Mouse (Mus musculus) lung, postnatal 4 days (tissue): ENCODE measurements around the gene Afap1.
A peak's percentile ranks its signal among the peaks of the same experiment; 100 is the strongest.

Source experiments
- DNase-seq, 2 experiments: peaks; one replicate each; pipeline ENCODE4 v3.0.0; 2021

Afap1 gene

GRCm38 (mm10) chr5:35938249-35939223 lies 45.4 kb downstream of the Afap1 start:
- DNase-seq: no peak

- DNase-seq: peak in 1 of 2 experiments; percentile 47
These were observed 46.8 kb downstream of the Afap1 start for GRCm38 (mm10) chr5:35939958-35940357.

GRCm38 (mm10) chr5:35943541-35943940 lies 50.4 kb downstream of the Afap1 start:
- DNase-seq: peak; percentile 55 to 74

- peak in 1 of 2 experiments; percentile 39 for DNase-seq
These were observed 53.7 kb downstream of the Afap1 start for GRCm38 (mm10) chr5:35946841-35947240.

GRCm38 (mm10) chr5:35947427-35947826 lies 54.3 kb downstream of the Afap1 start:
- DNase-seq: no peak

- peak; percentile 42 to 80 for DNase-seq
These were observed 55.3 kb downstream of the Afap1 start for GRCm38 (mm10) chr5:35948225-35948975.

- no peak for DNase-seq
These were observed 55.9 kb downstream of the Afap1 start for GRCm38 (mm10) chr5:35949061-35949460.

- no peak for DNase-seq
These were observed 57.4 kb downstream of the Afap1 start for GRCm38 (mm10) chr5:35950504-35950903.

GRCm38 (mm10) chr5:35954055-35954718 lies 61.1 kb downstream of the Afap1 start:
- no peak for DNase-seq

- no peak for DNase-seq
These were observed 63.1 kb downstream of the Afap1 start for GRCm38 (mm10) chr5:35956268-35956667.

GRCm38 (mm10) chr5:35958681-35959080 lies 65.6 kb downstream of the Afap1 start:
- no peak for DNase-seq

GRCm38 (mm10) chr5:35960168-35960567 lies 67.0 kb downstream of the Afap1 start:
- no peak for DNase-seq

- no peak for DNase-seq
These were observed 68.2 kb downstream of the Afap1 start for GRCm38 (mm10) chr5:35961271-35961670.

- no peak for DNase-seq
These were observed 70.5 kb downstream of the Afap1 start for GRCm38 (mm10) chr5:35963635-35964034.

- DNase-seq: no peak
These were observed 71.9 kb downstream of the Afap1 start for GRCm38 (mm10) chr5:35965036-35965435.

GRCm38 (mm10) chr5:35969857-35970256 lies 76.7 kb downstream of the Afap1 start:
- no peak for DNase-seq

- DNase-seq: peak; percentile 58 to 86
These were observed 77.4 kb downstream of the Afap1 start for GRCm38 (mm10) chr5:35970380-35971105.

- peak; percentile 72 to 74 for DNase-seq
These were observed 78.9 kb downstream of the Afap1 start for GRCm38 (mm10) chr5:35971841-35972578.

GRCm38 (mm10) chr5:35972739-35973138 lies 79.6 kb downstream of the Afap1 start:
- DNase-seq: no peak

GRCm38 (mm10) chr5:35973800-35974199 lies 80.7 kb downstream of the Afap1 start:
- DNase-seq: peak; percentile 88 to 91

GRCm38 (mm10) chr5:35974265-35974664 lies 81.1 kb downstream of the Afap1 start:
- DNase-seq: no peak

- DNase-seq: peak; percentile 73 to 83
These were observed 82.6 kb downstream of the Afap1 start for GRCm38 (mm10) chr5:35975681-35976080.
